18 mouse cellular contexts compared by ENCODE assay signal in the genomic region with DNA sequence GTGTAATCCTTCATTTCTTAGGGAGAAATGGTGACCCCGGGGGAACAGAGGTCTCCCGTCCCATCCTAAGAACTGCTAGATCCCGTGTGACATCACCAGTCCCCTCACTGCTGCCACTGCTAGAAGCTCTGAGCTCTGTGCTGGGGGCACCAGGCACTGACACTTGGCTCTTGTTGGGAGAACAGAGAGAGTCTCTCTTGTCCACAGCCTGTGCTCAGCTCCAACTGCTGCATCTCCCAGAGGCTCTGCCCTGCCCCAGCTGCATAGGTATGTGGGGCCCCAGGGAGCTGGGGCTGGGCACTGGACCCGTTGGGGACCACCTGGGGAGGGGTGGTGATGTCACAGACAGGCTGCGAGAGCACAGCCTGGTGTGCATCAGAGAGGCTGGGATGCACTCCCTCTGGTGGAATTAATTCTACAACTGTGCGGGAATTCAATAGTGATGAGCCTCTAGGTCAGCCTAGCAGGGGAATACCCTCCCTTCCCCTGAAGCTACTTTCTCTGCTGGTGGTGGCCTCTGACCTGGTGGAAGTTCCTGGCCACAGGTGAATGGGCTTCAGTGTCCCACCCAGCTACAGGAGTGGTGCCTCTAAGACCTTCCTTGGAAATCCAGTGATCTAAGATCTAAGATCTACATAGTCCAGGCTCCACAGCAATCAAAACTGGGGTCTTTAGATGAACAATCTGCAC. TPM values are rescaled to one million over a fixed set of nuclear protein-coding genes. Genes with fewer than 3 reads are reported as not detected.
DNase-seq lines count a peak whose midpoint lies in the region; ATAC-seq and TF ChIP-seq lines count a peak whose summit lies in the region.
"Had no signal": no experiment of that assay in that cellular context is flagged by ENCODE, and none has a peak within 500 bp of the region (broad histone marks: within the 10 kb centered on the region; RNA-seq: fewer than 3 reads in every experiment).

No protein-coding gene starts in this region.

- no peak overlapping the region; the same call in 1 of the 2 replicates for H3K4me3 ChIP-seq in kidney, adult 2 months (ENCODE audit: insufficient read depth, low read depth, low read length)
- no peak overlapping the region for H3K4me3 ChIP-seq in liver, adult 2 months (ENCODE audit: insufficient read depth, low read depth, low read length)
- H3K4me3 ChIP-seq in intestine, postnatal 0 days (ENCODE audit: low read depth, low read length), result no peak overlapping the region
- H3K4me3 ChIP-seq in liver, postnatal 0 days (ENCODE audit: low read depth, low read length), result no peak overlapping the region
- no peak overlapping the region for H3K4me3 ChIP-seq in limb, embryonic 10.5 days
- H3K4me3 ChIP-seq: forebrain, embryonic 15.5 days; myocyte had no signal

- TF ChIP-seq EP300 in liver, postnatal 0 days (IDR thresholded peaks at IDR 0.05; ENCODE audit: low read depth), result no peak

- peaks cover 11% of the 10 kb centered on the region; the same call in 1 of the 2 replicates for H3K79me2 ChIP-seq in liver, adult 2 months (ENCODE audit: control insufficient read depth, insufficient read depth, low read length)

- H3K27me3 ChIP-seq in kidney, adult 2 months (replicated peaks; ENCODE audit: control insufficient read depth, insufficient read depth, low read length), result no peaks in the 10 kb centered on the region
- H3K27me3 ChIP-seq in liver, adult 2 months (ENCODE audit: control insufficient read depth, insufficient read depth, low read length), result no peaks in the 10 kb centered on the region
- no peaks in the 10 kb centered on the region for H3K27me3 ChIP-seq in intestine, postnatal 0 days (replicated peaks; ENCODE audit: control insufficient read depth, insufficient read depth, low read length)
- H3K27me3 ChIP-seq in liver, postnatal 0 days (ENCODE audit: insufficient read depth, low read length), result no peaks in the 10 kb centered on the region
- H3K27me3 ChIP-seq in limb, embryonic 10.5 days (ENCODE audit: low read depth, poor library complexity, severe bottlenecking), result no peaks in the 10 kb centered on the region
- H3K27me3 ChIP-seq: forebrain, embryonic 15.5 days had no signal

- no peak overlapping the region for H3K4me2 ChIP-seq in intestine, postnatal 0 days (replicated peaks; ENCODE audit: low read depth)
- H3K4me2 ChIP-seq in liver, postnatal 0 days (ENCODE audit: low read depth, low read length), result no peak overlapping the region
- H3K4me2 ChIP-seq: forebrain, embryonic 15.5 days; hindbrain, embryonic 14.5 days; midbrain, embryonic 11.5 days had no signal

- peak; percentile 26; the same call in 1 of the 2 replicates for TF ChIP-seq CTCF in kidney, adult 2 months (conservative IDR thresholded peaks at IDR 0.05; ENCODE audit: insufficient read depth, insufficient read length, low read depth, low read length)
- TF ChIP-seq CTCF in liver, adult 2 months (IDR thresholded peaks at IDR 0.05; ENCODE audit: low read depth, low read length), result peak; percentile 46
- TF ChIP-seq CTCF in intestine, postnatal 0 days (IDR thresholded peaks at IDR 0.05; ENCODE audit: low read depth), result peak; percentile 44
- peak; percentile 41 for TF ChIP-seq CTCF in liver, postnatal 0 days (IDR thresholded peaks at IDR 0.05; ENCODE audit: low read depth)

- no peak for TF ChIP-seq POLR2A in kidney, adult 2 months (IDR thresholded peaks at IDR 0.05; ENCODE audit: low read depth, low read length)
- TF ChIP-seq POLR2A in liver, adult 2 months (IDR thresholded peaks at IDR 0.05; ENCODE audit: extremely low read depth, insufficient read depth, low read length), result no peak

- H3K9me3 ChIP-seq in intestine, postnatal 0 days (ENCODE audit: control insufficient read depth), result no peaks in the 10 kb centered on the region
- H3K9me3 ChIP-seq in liver, postnatal 0 days (ENCODE audit: low read length), result no peaks in the 10 kb centered on the region
- H3K9me3 ChIP-seq in limb, embryonic 10.5 days (replicated peaks), result no peaks in the 10 kb centered on the region
- H3K9me3 ChIP-seq: forebrain, embryonic 15.5 days had no signal

- peaks cover 8% of the 10 kb centered on the region for H3K4me1 ChIP-seq in kidney, adult 2 months (ENCODE audit: control insufficient read depth, insufficient read depth, low read length)
- H3K4me1 ChIP-seq in liver, adult 2 months (ENCODE audit: control insufficient read depth, insufficient read depth, low read length), result peaks cover 36% of the 10 kb centered on the region
- 0 out of 2 replicates have a peak, but pooled peaks cover 5% of the 10 kb centered on the region for H3K4me1 ChIP-seq in intestine, postnatal 0 days (replicated peaks; ENCODE audit: control insufficient read depth, insufficient read depth, low read length)
- H3K4me1 ChIP-seq in liver, postnatal 0 days (ENCODE audit: insufficient read depth), result peaks cover 6% of the 10 kb centered on the region; the same call in 1 of the 2 replicates
- H3K4me1 ChIP-seq in limb, embryonic 10.5 days, result 0 out of 2 replicates have a peak, but pooled peaks cover 6% of the 10 kb centered on the region
- H3K4me1 ChIP-seq: forebrain, embryonic 15.5 days had no signal

- no peak for ATAC-seq in intestine, postnatal 0 days
- peak; percentile 32; the same call in 1 of the 2 replicates for ATAC-seq in liver, postnatal 0 days
- ATAC-seq: forebrain, embryonic 15.5 days had no signal

- H3K9ac ChIP-seq in liver, adult 2 months (ENCODE audit: low read depth, low read length), result peak overlapping the region; percentile 48
- H3K9ac ChIP-seq in intestine, postnatal 0 days (ENCODE audit: low read depth, low read length), result no peak overlapping the region
- H3K9ac ChIP-seq in liver, postnatal 0 days (replicated peaks), result 0 out of 2 replicates have a peak overlapping the region, but pooled peaks have one; percentile 30
- H3K9ac ChIP-seq: forebrain, embryonic 15.5 days; hindbrain, embryonic 14.5 days had no signal

- 36% methylated on average over 6 of the region's 6 CpGs for WGBS in kidney, adult 2 months
- WGBS in liver, adult 2 months, result 44% methylated on average over 6 of the region's 6 CpGs
- WGBS in intestine, postnatal 0 days, result 36% methylated on average over 6 of the region's 6 CpGs
- WGBS in liver, postnatal 0 days (ENCODE audit: insufficient replicate concordance), result 39% methylated on average over 6 of the region's 6 CpGs
- WGBS in limb, embryonic 10.5 days, result 43% methylated on average over 6 of the region's 6 CpGs

- H3K27ac ChIP-seq in kidney, adult 2 months (ENCODE audit: insufficient read depth, low read depth, low read length), result peak overlapping the region; percentile 79
- H3K27ac ChIP-seq in liver, adult 2 months (replicated peaks; ENCODE audit: insufficient read depth, low read depth, low read length), result peak overlapping the region; percentile 87
- H3K27ac ChIP-seq in intestine, postnatal 0 days (ENCODE audit: low read depth, low read length), result peak overlapping the region; percentile 66
- peak overlapping the region; percentile 60 for H3K27ac ChIP-seq in liver, postnatal 0 days (ENCODE audit: low read depth)
- no peak overlapping the region for H3K27ac ChIP-seq in limb, embryonic 10.5 days
- H3K27ac ChIP-seq: forebrain, embryonic 15.5 days; hindbrain, embryonic 14.5 days had no signal

- DNase-seq in kidney, adult 2 months, result no peak
- no peak for DNase-seq in kidney, adult 8-10 months
- DNase-seq in liver, adult 2 months (ENCODE audit: extremely low read depth, low read depth, low spot score), result no peak
- DNase-seq in liver, result no peak
- DNase-seq in liver, postnatal 0 days, result no peak
- no peak for DNase-seq in limb, embryonic 10.5 days (ENCODE audit: low spot score)
- DNase-seq in embryo, embryonic 9.5 days (ENCODE audit: extremely low spot score), result no peak
- DNase-seq: cerebellum, adult 11-12 months; gastrocnemius, postnatal 10 days; heart, postnatal 10 days; lung, postnatal 4 days; thymus, adult 2 months had no signal

- no peaks in the 10 kb centered on the region for H3K36me3 ChIP-seq in kidney, adult 2 months (ENCODE audit: control insufficient read depth, insufficient read depth, low read length)
- peaks cover 9% of the 10 kb centered on the region for H3K36me3 ChIP-seq in liver, adult 2 months (ENCODE audit: control insufficient read depth, insufficient read depth, low read length)
- no peaks in the 10 kb centered on the region; the same call in 1 of the 2 replicates for H3K36me3 ChIP-seq in intestine, postnatal 0 days (ENCODE audit: control insufficient read depth, insufficient read depth)
- no peaks in the 10 kb centered on the region for H3K36me3 ChIP-seq in liver, postnatal 0 days (replicated peaks; ENCODE audit: insufficient read depth, low read length)
- no peaks in the 10 kb centered on the region for H3K36me3 ChIP-seq in limb, embryonic 10.5 days
- H3K36me3 ChIP-seq: forebrain, embryonic 15.5 days had no signal

RNA-seq across cellular contexts. Expression of a gene that starts 4.4 kb away (rescaled TPM):
- polyA plus RNA-seq in kidney, adult 2 months (2012; rRNA removed), result 98.5 and 101 TPM in 2 replicates
- total RNA-seq in liver, adult 2 months (2014; rRNA removed), result 39.4 and 65.0 TPM in 2 replicates
- 27.8 and 39.0 TPM in 2 replicates for polyA plus RNA-seq in liver, adult 2 months (2012; rRNA removed)
- 5.2 and 5.4 TPM in 2 replicates for polyA plus RNA-seq in intestine, postnatal 0 days (2015; fragmentation: Nextera tagmentation; extraction: Ambion mirVana)
- 9.4 and 14.0 TPM in 2 replicates for polyA plus RNA-seq in liver, postnatal 0 days (2015; fragmentation: Nextera tagmentation; extraction: Ambion mirVana)
- polyA plus RNA-seq in limb, embryonic 10.5 days (2016; fragmentation: Nextera tagmentation; extraction: Ambion mirVana), result not detected in 2 replicates
- total RNA-seq: gastrocnemius, postnatal 10 days; heart, adult 8-10 months had no signal
- polyA plus RNA-seq: forebrain, embryonic 15.5 days; midbrain, embryonic 11.5 days; myocyte had no signal

RNA-seq across cellular contexts. Expression of a gene that starts 25.6 kb away (rescaled TPM):
- polyA plus RNA-seq in kidney, adult 2 months (2012; rRNA removed), result 34.6 and 37.5 TPM in 2 replicates
- 12.1 and 18.3 TPM in 2 replicates for total RNA-seq in liver, adult 2 months (2014; rRNA removed)
- polyA plus RNA-seq in liver, adult 2 months (2012; rRNA removed), result 18.0 and 18.8 TPM in 2 replicates
- 30.0 and 36.4 TPM in 2 replicates for polyA plus RNA-seq in intestine, postnatal 0 days (2015; fragmentation: Nextera tagmentation; extraction: Ambion mirVana)
- polyA plus RNA-seq in liver, postnatal 0 days (2015; fragmentation: Nextera tagmentation; extraction: Ambion mirVana), result 18.4 and 19.5 TPM in 2 replicates
- polyA plus RNA-seq in limb, embryonic 10.5 days (2016; fragmentation: Nextera tagmentation; extraction: Ambion mirVana), result 46.5 and 51.5 TPM in 2 replicates

RNA-seq across cellular contexts. Expression of a gene that starts 48.3 kb away (rescaled TPM):
- polyA plus RNA-seq in kidney, adult 2 months (2012; rRNA removed), result 0.27 and 0.34 TPM in 2 replicates
- total RNA-seq in liver, adult 2 months (2014; rRNA removed), result 0.28 TPM in 1 of 2 replicates, not detected in the other
- 0.11 TPM in 1 of 2 replicates, not detected in the other for polyA plus RNA-seq in liver, adult 2 months (2012; rRNA removed)
- 0.04 and 0.25 TPM in 2 replicates for polyA plus RNA-seq in intestine, postnatal 0 days (2015; fragmentation: Nextera tagmentation; extraction: Ambion mirVana)
- polyA plus RNA-seq in liver, postnatal 0 days (2015; fragmentation: Nextera tagmentation; extraction: Ambion mirVana), result 0.06 TPM in 1 of 2 replicates, not detected in the other
- polyA plus RNA-seq in limb, embryonic 10.5 days (2016; fragmentation: Nextera tagmentation; extraction: Ambion mirVana), result 0.11 TPM in 1 of 2 replicates, not detected in the other
- total RNA-seq: heart, adult 8-10 months; heart, postnatal 10 days had no signal
- polyA plus RNA-seq: midbrain, embryonic 11.5 days; myocyte had no signal
